Mouse (Mus musculus): ENCODE measurements around the gene Hepacam. TPM values are rescaled to one million over a fixed set of nuclear protein-coding genes. Genes with fewer than 3 reads are reported as not detected.

The Hepacam gene
- 6.3 and 6.6 TPM in 2 replicates for polyA plus RNA-seq (2015; fragmentation: Nextera tagmentation; extraction: Ambion mirVana)

GRCm38 (mm10) chr9:37367301-37368080 lies at the start of gene Hepacam:
Gene Hepacam (plus strand): TSS chr9:37367351.
- Histone ChIP-seq H3K36me3 (ENCODE audit: control insufficient read depth, insufficient read depth) (no peaks in the 10 kb centered on the region), H3K9ac (replicated peaks; ENCODE audit: low read depth, low read length) (0 out of 2 replicates have a peak within 1 kb of the TSS, but pooled peaks have one; percentile 5), H3K4me1 (replicated peaks; ENCODE audit: control insufficient read depth, insufficient read depth, low read length) (no peaks in the 10 kb centered on the region), H3K27me3 (replicated peaks; ENCODE audit: control insufficient read depth, insufficient read depth, low read length) (no peaks in the 10 kb centered on the region), H3K4me3 (replicated peaks; ENCODE audit: low read length) (0 out of 2 replicates have a peak within 1 kb of the TSS, but pooled peaks have one; percentile 3), H3K9me3 (ENCODE audit: control insufficient read depth, low read length) (no peaks in the 10 kb centered on the region), H3K27ac (ENCODE audit: low read length) (no peak within 1 kb of the TSS), H3K4me2 (ENCODE audit: low read length) (peak within 1 kb of the TSS; percentile 22)
- peak; percentile 80; the same call in 1 of the 2 replicates for ATAC-seq
- WGBS = 71% methylated on average over 17 of the region's 17 CpGs

GRCm38 (mm10) chr9:37329456-37329855 lies 37.7 kb upstream of the Hepacam start:
- WGBS = 30% methylated on average over 3 of the region's 3 CpGs
- no peak overlapping the region for H3K9ac ChIP-seq (replicated peaks; ENCODE audit: low read depth, low read length)
- no peak for ATAC-seq
- no peaks in the 10 kb centered on the region for H3K27me3 ChIP-seq (replicated peaks; ENCODE audit: control insufficient read depth, insufficient read depth, low read length)
- no peaks in the 10 kb centered on the region for H3K36me3 ChIP-seq (ENCODE audit: control insufficient read depth, insufficient read depth)
- no peaks in the 10 kb centered on the region for H3K4me1 ChIP-seq (replicated peaks; ENCODE audit: control insufficient read depth, insufficient read depth, low read length)
- no peak overlapping the region for H3K4me3 ChIP-seq (replicated peaks; ENCODE audit: low read length)
- no peak overlapping the region for H3K27ac ChIP-seq (ENCODE audit: low read length)
- H3K9me3 ChIP-seq (ENCODE audit: control insufficient read depth, low read length) = no peaks in the 10 kb centered on the region
- no peak overlapping the region for H3K4me2 ChIP-seq (ENCODE audit: low read length)

- no peaks in the 10 kb centered on the region for H3K9me3 ChIP-seq (ENCODE audit: control insufficient read depth, low read length)
- no peak overlapping the region for H3K27ac ChIP-seq (ENCODE audit: low read length)
- 83% methylated on average over 3 of the region's 3 CpGs for whole genome bisulfite sequencing
- H3K4me3 ChIP-seq (replicated peaks; ENCODE audit: low read length) = no peak overlapping the region
- peaks cover 9% of the 10 kb centered on the region for H3K4me1 ChIP-seq (replicated peaks; ENCODE audit: control insufficient read depth, insufficient read depth, low read length)
- no peaks in the 10 kb centered on the region for H3K27me3 ChIP-seq (replicated peaks; ENCODE audit: control insufficient read depth, insufficient read depth, low read length)
- H3K9ac ChIP-seq (replicated peaks; ENCODE audit: low read depth, low read length) = no peak overlapping the region
- no peak for ATAC-seq
- no peak overlapping the region for H3K4me2 ChIP-seq (ENCODE audit: low read length)
- no peaks in the 10 kb centered on the region for H3K36me3 ChIP-seq (ENCODE audit: control insufficient read depth, insufficient read depth)
Observed at GRCm38 (mm10) chr9:37345406-37345805, 21.7 kb upstream of the Hepacam start.

- H3K27me3 ChIP-seq (replicated peaks; ENCODE audit: control insufficient read depth, insufficient read depth, low read length) = no peaks in the 10 kb centered on the region
- H3K4me2 ChIP-seq (ENCODE audit: low read length) = peak overlapping the region; percentile 67
- H3K9ac ChIP-seq (replicated peaks; ENCODE audit: low read depth, low read length) = peak overlapping the region; percentile 81
- H3K4me1 ChIP-seq (replicated peaks; ENCODE audit: control insufficient read depth, insufficient read depth, low read length) = peaks cover 9% of the 10 kb centered on the region
- 0 out of 2 replicates have a peak, but pooled peaks have one; percentile 4 for ATAC-seq
- WGBS = 23% methylated on average over 12 of the region's 12 CpGs
- peak overlapping the region; percentile 78 for H3K4me3 ChIP-seq (replicated peaks; ENCODE audit: low read length)
- peak overlapping the region; percentile 92 for H3K27ac ChIP-seq (ENCODE audit: low read length)
- no peaks in the 10 kb centered on the region for H3K36me3 ChIP-seq (ENCODE audit: control insufficient read depth, insufficient read depth)
- H3K9me3 ChIP-seq (ENCODE audit: control insufficient read depth, low read length) = no peaks in the 10 kb centered on the region
Observed at GRCm38 (mm10) chr9:37347184-37347987, 19.8 kb upstream of the Hepacam start.

- Histone ChIP-seq H3K4me2 (ENCODE audit: low read length) (peak within 1 kb of the TSS; percentile 67), H3K4me1 (replicated peaks; ENCODE audit: control insufficient read depth, insufficient read depth, low read length) (peaks cover 9% of the 10 kb centered on the region), H3K9ac (replicated peaks; ENCODE audit: low read depth, low read length) (peak within 1 kb of the TSS; percentile 81), H3K4me3 (replicated peaks; ENCODE audit: low read length) (peak within 1 kb of the TSS; percentile 78), H3K9me3 (ENCODE audit: control insufficient read depth, low read length) (no peaks in the 10 kb centered on the region), H3K27me3 (replicated peaks; ENCODE audit: control insufficient read depth, insufficient read depth, low read length) (no peaks in the 10 kb centered on the region), H3K36me3 (ENCODE audit: control insufficient read depth, insufficient read depth) (no peaks in the 10 kb centered on the region), H3K27ac (ENCODE audit: low read length) (peak within 1 kb of the TSS; percentile 92)
- ATAC-seq = peak; percentile 99
- under 1% methylated on average over 39 of the region's 41 CpGs for WGBS
Observed at GRCm38 (mm10) chr9:37347988-37348642, 19.0 kb upstream of the Hepacam start, which contains the start of gene Ccdc15. Gene Ccdc15 (minus strand): TSS chr9:37348432.

- Histone ChIP-seq H3K9me3 (ENCODE audit: control insufficient read depth, low read length) (no peaks in the 10 kb centered on the region), H3K36me3 (ENCODE audit: control insufficient read depth, insufficient read depth) (no peaks in the 10 kb centered on the region), H3K27ac (ENCODE audit: low read length) (no peak overlapping the region), H3K4me1 (replicated peaks; ENCODE audit: control insufficient read depth, insufficient read depth, low read length) (peaks cover 9% of the 10 kb centered on the region), H3K27me3 (replicated peaks; ENCODE audit: control insufficient read depth, insufficient read depth, low read length) (no peaks in the 10 kb centered on the region), H3K4me2 (ENCODE audit: low read length) (peak overlapping the region; percentile 67), H3K4me3 (replicated peaks; ENCODE audit: low read length) (peak overlapping the region; percentile 78), H3K9ac (replicated peaks; ENCODE audit: low read depth, low read length) (peak overlapping the region; percentile 81)
- no peak for ATAC-seq
- 91% methylated on average over 3 of the region's 3 CpGs for WGBS
Observed at GRCm38 (mm10) chr9:37349050-37349449, 18.1 kb upstream of the Hepacam start.

GRCm38 (mm10) chr9:37351266-37351665 lies 15.9 kb upstream of the Hepacam start:
- H3K9ac ChIP-seq (replicated peaks; ENCODE audit: low read depth, low read length) = no peak overlapping the region
- no peaks in the 10 kb centered on the region for H3K36me3 ChIP-seq (ENCODE audit: control insufficient read depth, insufficient read depth)
- no peak overlapping the region for H3K4me2 ChIP-seq (ENCODE audit: low read length)
- 36% methylated on average over 2 of the region's 2 CpGs for WGBS
- H3K27me3 ChIP-seq (replicated peaks; ENCODE audit: control insufficient read depth, insufficient read depth, low read length) = no peaks in the 10 kb centered on the region
- no peak overlapping the region for H3K27ac ChIP-seq (ENCODE audit: low read length)
- no peaks in the 10 kb centered on the region for H3K9me3 ChIP-seq (ENCODE audit: control insufficient read depth, low read length)
- no peak for ATAC-seq
- H3K4me3 ChIP-seq (replicated peaks; ENCODE audit: low read length) = no peak overlapping the region
- peaks cover 9% of the 10 kb centered on the region for H3K4me1 ChIP-seq (replicated peaks; ENCODE audit: control insufficient read depth, insufficient read depth, low read length)

- no peak overlapping the region for H3K27ac ChIP-seq (ENCODE audit: low read length)
- H3K4me1 ChIP-seq (replicated peaks; ENCODE audit: control insufficient read depth, insufficient read depth, low read length) = peaks cover 8% of the 10 kb centered on the region
- no peaks in the 10 kb centered on the region for H3K27me3 ChIP-seq (replicated peaks; ENCODE audit: control insufficient read depth, insufficient read depth, low read length)
- ATAC-seq = no peak
- H3K4me3 ChIP-seq (replicated peaks; ENCODE audit: low read length) = no peak overlapping the region
- no peak overlapping the region for H3K9ac ChIP-seq (replicated peaks; ENCODE audit: low read depth, low read length)
- no peaks in the 10 kb centered on the region for H3K9me3 ChIP-seq (ENCODE audit: control insufficient read depth, low read length)
- H3K4me2 ChIP-seq (ENCODE audit: low read length) = no peak overlapping the region
- WGBS = 90% methylated on average over 1 of the region's 1 CpGs
- H3K36me3 ChIP-seq (ENCODE audit: control insufficient read depth, insufficient read depth) = no peaks in the 10 kb centered on the region
Observed at GRCm38 (mm10) chr9:37354485-37354884, 12.7 kb upstream of the Hepacam start.
